Comparison of ENCODE assay signal across 17 mouse cellular contexts in the genomic region with DNA sequence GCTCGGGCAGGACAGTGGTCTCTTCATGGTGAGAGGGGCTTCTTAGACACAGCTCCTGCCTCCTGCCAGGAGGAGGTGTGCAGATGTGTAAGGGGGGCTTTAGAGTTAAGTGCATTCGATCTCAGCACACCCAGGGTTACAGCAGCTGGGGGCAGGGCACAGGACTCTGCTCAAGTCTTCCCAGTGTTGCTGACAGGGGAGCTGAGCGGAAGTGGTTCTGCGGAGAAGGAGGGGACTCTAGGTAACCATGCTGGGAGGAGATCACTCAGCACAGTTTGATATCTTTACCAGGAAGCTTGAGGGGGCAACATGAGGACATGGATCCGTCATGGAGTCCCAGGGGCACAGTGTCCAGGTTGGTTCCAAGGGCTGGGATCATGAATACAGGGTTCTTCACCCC. TPM values are rescaled to one million over a fixed set of nuclear protein-coding genes. Genes with fewer than 3 reads are reported as not detected.
DNase-seq lines count a peak whose midpoint lies in the region; ATAC-seq lines count a peak whose summit lies in the region.
"Had no signal": no experiment of that assay in that cellular context is flagged by ENCODE, and none has a peak within 500 bp of the region (broad histone marks: within the 10 kb centered on the region; RNA-seq: fewer than 3 reads in every experiment).

No protein-coding gene starts in this region.

- 66% methylated on average over 5 of the region's 5 CpGs for WGBS in lung, embryonic 15.5 days

- no peak for DNase-seq in lung, adult 18-20 months
- peak; percentile 55 for DNase-seq in thymus, postnatal 25 days
- DNase-seq in kidney, postnatal 4 days: no peak
- DNase-seq in liver: no peak
- DNase-seq: cerebellum, adult 11 months; cerebellum, postnatal 14 days; heart, postnatal 4 days; kidney, postnatal 10 days; liver, postnatal 0 days had no signal

- no peaks in the 10 kb centered on the region for H3K9me3 ChIP-seq in lung, embryonic 15.5 days
- H3K9me3 ChIP-seq: forebrain, embryonic 15.5 days; limb, embryonic 15.5 days; megakaryocyte, embryonic 14.5 days; neural tube, embryonic 13.5 days had no signal

- no peaks in the 10 kb centered on the region for H3K36me3 ChIP-seq in lung, embryonic 15.5 days
- H3K36me3 ChIP-seq: forebrain, embryonic 15.5 days; neural tube, embryonic 13.5 days had no signal

- no peak overlapping the region for H3K4me2 ChIP-seq in lung, embryonic 15.5 days
- H3K4me2 ChIP-seq: forebrain, embryonic 15.5 days; limb, embryonic 15.5 days; neural tube, embryonic 13.5 days had no signal

- peak; percentile 7; the same call in 1 of the 2 replicates for ATAC-seq in lung, embryonic 15.5 days (ENCODE audit: borderline replicate concordance, extremely low read depth, low FRiP score, low TSS enrichment)
- peak; percentile 61 for ATAC-seq in common myeloid progenitor, adult 5-6 weeks (replicated peaks; ENCODE audit: low read depth, poor library complexity, severe bottlenecking)
- ATAC-seq in megakaryocyte-erythroid progenitor cell, adult 5-6 weeks (replicated peaks; ENCODE audit: low FRiP score, low TSS enrichment, poor library complexity, severe bottlenecking): peak; percentile 20
- no peak for ATAC-seq in monocyte, adult 5-6 weeks (replicated peaks; ENCODE audit: insufficient number of reproducible peaks, low FRiP score, low TSS enrichment, poor library complexity, severe bottlenecking)
- ATAC-seq: forebrain, embryonic 15.5 days; liver, postnatal 0 days had no signal

- H3K27me3 ChIP-seq in lung, embryonic 15.5 days: no peaks in the 10 kb centered on the region
- H3K27me3 ChIP-seq: forebrain, embryonic 15.5 days; limb, embryonic 15.5 days; megakaryocyte, embryonic 14.5 days; neural tube, embryonic 13.5 days had no signal

- H3K4me1 ChIP-seq in lung, embryonic 15.5 days: peaks cover 16% of the 10 kb centered on the region

- no peak overlapping the region for H3K9ac ChIP-seq in lung, embryonic 15.5 days
- H3K9ac ChIP-seq: forebrain, embryonic 15.5 days; limb, embryonic 15.5 days; liver, postnatal 0 days; neural tube, embryonic 13.5 days had no signal

- H3K4me3 ChIP-seq in lung, embryonic 15.5 days: no peak overlapping the region
- H3K4me3 ChIP-seq: forebrain, embryonic 15.5 days; limb, embryonic 15.5 days; megakaryocyte, embryonic 14.5 days; neural tube, embryonic 13.5 days had no signal

- H3K27ac ChIP-seq in lung, embryonic 15.5 days: peak overlapping the region; percentile 81
- H3K27ac ChIP-seq: forebrain, embryonic 15.5 days; limb, embryonic 15.5 days; neural tube, embryonic 13.5 days had no signal

RNA-seq across cellular contexts. Expression of gene Ntpcr, which starts 11.6 kb away (rescaled TPM):
- 30.6 and 32.7 TPM in 2 replicates for polyA plus RNA-seq in lung, embryonic 15.5 days (2015; fragmentation: Nextera tagmentation; extraction: Ambion mirVana)
- 22.8 and 35.2 TPM in 2 replicates for total RNA-seq in common myeloid progenitor, adult 5-6 weeks (2017)
- 28.5 and 30.9 TPM in 2 replicates for total RNA-seq in megakaryocyte-erythroid progenitor cell, adult 5-6 weeks (2014; fragmentation: Nextera tagmentation)
- total RNA-seq in megakaryocyte-erythroid progenitor cell, adult 5-6 weeks (2017): 18.2 and 66.2 TPM in 2 replicates
- total RNA-seq in monocyte, adult 5-6 weeks (2017): 11.4 to 17.3 TPM (median 12.7 TPM) in 3 replicates
